Mouse (Mus musculus) heart, embryonic 16.5 days (tissue): ENCODE data around the gene Ktn1. TPM values are rescaled to one million over a fixed set of nuclear protein-coding genes. Genes with fewer than 3 reads are reported as not detected.

ENCODE experiments used
- ATAC-seq: fragments of 200-750 bp; cut with Nextera tagmentation; replicated peaks from 2 replicates; pipeline ENCODE4 v1.8.0; 2017; ENCODE audit warnings: moderate number of reproducible peaks; ENCODE audit not compliant: insufficient read depth, low FRiP score; ENCODE audit errors: extremely low read depth
- H3K27ac ChIP-seq: fragments of 300-500 bp; sonication (generic); 2 replicates; pipeline ENCODE4 v1.5.1; 2014; ENCODE audit warnings: mild to moderate bottlenecking, low read length, control low read depth, moderate library complexity
- H3K27me3 ChIP-seq: fragments of 300-500 bp; sonication (generic); 2 replicates; pipeline ENCODE4 v1.6.1; 2014; ENCODE audit warnings: low read length, mixed read lengths; ENCODE audit not compliant: control insufficient read depth, insufficient read depth
- H3K36me3 ChIP-seq: fragments of 300-500 bp; sonication (generic); 2 replicates; pipeline ENCODE4 v1.6.1; 2014; ENCODE audit not compliant: control insufficient read depth, insufficient read depth
- H3K4me1 ChIP-seq: fragments of 300-500 bp; sonication (generic); 2 replicates; pipeline ENCODE4 v1.6.1; 2014; ENCODE audit warnings: low read length, mixed read lengths; ENCODE audit not compliant: control insufficient read depth, insufficient read depth
- H3K4me2 ChIP-seq: fragments of 300-500 bp; sonication (generic); 2 replicates; pipeline ENCODE4 v1.6.1; 2014; ENCODE audit warnings: low read depth, mild to moderate bottlenecking, control low read depth, low read length
- H3K4me3 ChIP-seq: fragments of 300-500 bp; sonication (generic); 2 replicates; pipeline ENCODE4 v1.5.1; 2014; ENCODE audit warnings: mild to moderate bottlenecking, control low read depth, low read length
- H3K9ac ChIP-seq: fragments of 300-500 bp; sonication (generic); 2 replicates; pipeline ENCODE4 v1.6.1; 2014; ENCODE audit warnings: low read length, control low read depth
- H3K9me3 ChIP-seq: fragments of 300-500 bp; sonication (generic); replicated peaks from 2 replicates; pipeline ENCODE4 v1.6.1; 2016; ENCODE audit warnings: low read length; ENCODE audit not compliant: control insufficient read depth
- WGBS: fragments of 180-500 bp; shearing (Covaris S2); extraction: QIAGEN DNeasy Blood & Tissue Kit; methylation state at CpG from one replicate; pipeline ENCODE4 v1.1.7; 2014; 5-methylcytosine and 5-hydroxymethylcytosine counted together
- polyA plus RNA-seq: library from polyadenylated mRNA; unstranded; fragments of >200 nt; fragmentation: Nextera tagmentation; extraction: Ambion mirVana; gene quantifications from 2 replicates; pipeline ENCODE4 v1.2.1, GENCODE M21; 2015

Gene Ktn1
- polyA plus RNA-seq, 1 experiment from 2014 or later = 66.6 TPM

DNA sequence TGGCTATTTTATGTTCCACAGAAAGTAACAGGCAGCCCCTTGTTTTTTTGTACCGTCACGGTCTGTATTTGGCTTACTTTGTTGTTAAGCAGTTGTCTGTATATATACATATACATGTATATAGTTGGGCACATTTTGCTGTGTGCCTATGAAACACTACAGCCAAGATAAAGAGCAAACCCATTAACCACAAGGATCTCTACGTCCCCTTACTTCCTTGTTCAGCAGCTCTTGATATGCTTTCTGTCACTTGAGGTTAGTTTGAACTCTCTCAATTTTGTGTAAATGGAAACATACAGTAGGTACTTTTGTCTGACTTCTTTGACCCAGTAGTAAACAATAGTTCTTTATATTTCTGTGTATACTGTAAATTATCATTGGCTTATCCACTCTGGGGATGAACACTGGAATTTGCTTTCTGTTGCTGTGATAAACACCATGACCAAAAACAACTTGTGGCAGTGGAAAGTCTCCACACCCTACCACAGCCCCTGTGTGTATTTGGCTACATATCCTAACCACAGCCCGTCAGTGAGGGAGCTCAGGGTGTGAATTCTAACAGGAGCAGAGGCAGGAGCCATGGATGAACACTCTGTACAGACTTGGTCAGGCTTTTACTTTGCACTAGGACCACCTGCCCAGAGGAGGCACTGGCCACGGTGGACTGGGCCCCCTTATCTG, 92.2 kb downstream of the Ktn1 start:
- no peaks in the 10 kb centered on the region for H3K9me3 ChIP-seq
- no peaks in the 10 kb centered on the region for H3K27me3 ChIP-seq
- H3K4me1 ChIP-seq = no peaks in the 10 kb centered on the region
- no peak overlapping the region for H3K4me3 ChIP-seq
- H3K9ac ChIP-seq = no peak overlapping the region
- no peak overlapping the region for H3K4me2 ChIP-seq
- WGBS = 71% methylated on average over 5 of the region's 5 CpGs
- H3K27ac ChIP-seq = no peak overlapping the region
- H3K36me3 ChIP-seq = peaks cover 26% of the 10 kb centered on the region
- ATAC-seq = no peak

DNA sequence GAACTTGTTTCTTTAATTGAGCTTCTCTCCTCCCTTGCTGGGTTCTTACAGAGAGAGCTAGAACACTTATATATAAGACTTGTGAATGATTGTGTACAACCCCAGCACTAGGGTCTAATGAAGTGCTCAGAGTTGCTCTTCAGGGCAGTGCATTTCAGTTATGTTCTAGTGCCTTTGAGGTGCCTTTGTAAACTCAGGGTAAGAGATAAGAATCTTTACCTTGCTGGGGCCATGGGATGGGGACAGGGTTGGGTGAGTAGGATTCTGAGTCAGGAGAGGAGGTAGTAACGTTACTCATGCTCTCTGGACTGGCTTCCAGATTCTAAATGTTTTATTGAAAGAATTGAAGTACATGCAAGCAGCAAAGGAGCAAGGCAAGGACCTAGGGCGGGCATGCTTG, 92.8 kb downstream of the Ktn1 start:
- no peak overlapping the region for H3K4me3 ChIP-seq
- no peak overlapping the region for H3K27ac ChIP-seq
- no peaks in the 10 kb centered on the region for H3K4me1 ChIP-seq
- H3K27me3 ChIP-seq = no peaks in the 10 kb centered on the region
- peaks cover 21% of the 10 kb centered on the region for H3K36me3 ChIP-seq
- 89% methylated on average over 2 of the region's 2 CpGs for WGBS
- H3K9me3 ChIP-seq = no peaks in the 10 kb centered on the region
- no peak overlapping the region for H3K4me2 ChIP-seq
- no peak for ATAC-seq
- no peak overlapping the region for H3K9ac ChIP-seq

DNA sequence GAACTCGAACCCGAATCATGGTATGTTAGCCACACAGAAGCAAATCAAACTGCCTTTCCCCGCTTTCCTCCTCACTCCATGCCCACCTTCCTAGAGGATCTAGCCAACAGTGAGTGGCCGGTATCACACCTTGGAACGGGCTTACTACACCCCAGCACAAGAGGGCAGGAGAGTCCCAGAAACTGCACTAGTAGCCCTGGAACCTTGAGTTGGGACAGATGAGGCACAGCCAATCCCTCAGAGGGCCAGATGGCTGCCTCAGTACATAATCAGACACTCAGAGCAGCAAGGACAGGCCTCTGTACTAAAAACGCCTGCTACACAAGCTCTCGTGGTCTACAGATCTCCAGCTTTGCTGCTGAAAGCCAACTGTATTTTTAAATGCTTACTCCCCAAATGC, 94.4 kb downstream of the Ktn1 start:
- Histone ChIP-seq H3K4me3 (no peak overlapping the region), H3K27me3 (no peaks in the 10 kb centered on the region), H3K4me2 (no peak overlapping the region), H3K27ac (no peak overlapping the region), H3K36me3 (peaks cover 9% of the 10 kb centered on the region), H3K9ac (no peak overlapping the region), H3K9me3 (no peaks in the 10 kb centered on the region), H3K4me1 (peaks cover 8% of the 10 kb centered on the region)
- 90% methylated on average over 7 of the region's 7 CpGs for WGBS
- ATAC-seq = no peak

DNA sequence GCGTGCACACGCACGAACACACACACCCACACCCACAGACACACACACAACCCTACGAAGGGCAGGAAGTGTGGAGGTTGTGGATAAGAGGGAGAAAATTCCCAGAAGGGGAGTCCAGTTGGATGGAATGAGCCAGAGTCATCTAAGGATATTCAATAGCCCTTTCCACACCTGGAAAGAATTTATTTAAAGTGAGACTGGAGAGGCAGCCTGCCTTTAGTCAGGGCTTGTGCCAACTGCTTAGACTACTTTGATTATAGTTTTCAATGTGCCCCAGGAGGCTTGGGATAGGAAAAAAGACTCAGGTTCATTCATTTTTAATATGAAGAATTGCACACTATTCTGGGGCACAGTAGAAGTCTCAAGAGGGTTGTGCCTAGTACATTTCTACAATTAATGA, 96.8 kb downstream of the Ktn1 start:
- WGBS = 78% methylated on average over 4 of the region's 4 CpGs

DNA sequence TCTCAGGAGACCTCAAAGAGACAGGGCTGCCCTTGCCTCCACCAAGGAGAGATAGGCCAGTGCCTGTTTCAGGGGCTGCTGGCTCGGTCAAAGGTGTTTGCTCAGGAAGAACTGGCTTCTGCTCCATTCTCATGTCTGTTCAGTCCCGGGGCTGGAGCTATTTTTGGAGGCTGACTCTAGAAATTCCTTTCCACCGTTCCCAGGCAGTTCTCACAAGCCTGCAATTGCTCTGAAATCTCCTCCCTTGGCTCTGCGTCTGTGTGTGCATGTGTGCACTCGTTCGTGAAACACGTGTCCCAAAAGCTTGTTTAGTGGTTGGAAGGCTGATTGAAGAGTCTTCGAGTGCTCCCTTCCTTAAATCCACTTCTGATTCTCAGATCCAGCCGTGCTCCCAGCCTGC, 99.3 kb downstream of the Ktn1 start:
- H3K4me2 ChIP-seq = peak overlapping the region; percentile 39
- H3K9me3 ChIP-seq = no peaks in the 10 kb centered on the region
- 0 out of 2 replicates have a peak overlapping the region, but pooled peaks have one; percentile 1 for H3K4me3 ChIP-seq
- ATAC-seq = peak; percentile 88
- 14% methylated on average over 9 of the region's 9 CpGs for WGBS
- peaks cover 13% of the 10 kb centered on the region for H3K4me1 ChIP-seq
- H3K9ac ChIP-seq = peak overlapping the region; percentile 45
- H3K36me3 ChIP-seq = no peaks in the 10 kb centered on the region
- H3K27ac ChIP-seq = peak overlapping the region; percentile 82
- no peaks in the 10 kb centered on the region for H3K27me3 ChIP-seq

More for the DNA sequence above, 96.8 kb downstream of the Ktn1 start:
- no peak overlapping the region for H3K9ac ChIP-seq
- H3K27me3 ChIP-seq = no peaks in the 10 kb centered on the region
- H3K36me3 ChIP-seq = peaks cover under 1% of the 10 kb centered on the region
- H3K9me3 ChIP-seq = no peaks in the 10 kb centered on the region
- H3K4me3 ChIP-seq = no peak overlapping the region
- no peak overlapping the region for H3K27ac ChIP-seq
- no peak for ATAC-seq
- H3K4me2 ChIP-seq = no peak overlapping the region
- peaks cover 13% of the 10 kb centered on the region for H3K4me1 ChIP-seq

DNA sequence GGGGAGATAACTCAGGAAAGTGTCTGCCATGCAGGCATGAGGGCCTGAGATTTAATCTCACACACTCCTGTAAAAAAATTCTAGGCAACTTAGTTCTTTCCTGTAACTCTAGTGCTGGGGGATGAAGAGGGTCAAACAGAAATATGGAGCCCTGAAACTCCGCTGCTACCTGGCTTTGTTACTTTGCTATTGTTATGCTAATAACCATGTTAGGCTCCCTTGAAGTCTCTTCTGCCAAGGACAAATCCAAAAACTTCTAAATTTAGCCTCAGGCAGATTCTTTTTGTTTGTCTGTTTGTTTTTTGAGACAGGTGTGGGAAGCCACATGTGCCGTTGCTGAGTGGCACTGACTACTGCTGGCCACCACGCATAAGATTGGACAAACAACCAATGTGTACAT, 100.5 kb downstream of the Ktn1 start:
- no peak for ATAC-seq
- H3K36me3 ChIP-seq = no peaks in the 10 kb centered on the region

DNA sequence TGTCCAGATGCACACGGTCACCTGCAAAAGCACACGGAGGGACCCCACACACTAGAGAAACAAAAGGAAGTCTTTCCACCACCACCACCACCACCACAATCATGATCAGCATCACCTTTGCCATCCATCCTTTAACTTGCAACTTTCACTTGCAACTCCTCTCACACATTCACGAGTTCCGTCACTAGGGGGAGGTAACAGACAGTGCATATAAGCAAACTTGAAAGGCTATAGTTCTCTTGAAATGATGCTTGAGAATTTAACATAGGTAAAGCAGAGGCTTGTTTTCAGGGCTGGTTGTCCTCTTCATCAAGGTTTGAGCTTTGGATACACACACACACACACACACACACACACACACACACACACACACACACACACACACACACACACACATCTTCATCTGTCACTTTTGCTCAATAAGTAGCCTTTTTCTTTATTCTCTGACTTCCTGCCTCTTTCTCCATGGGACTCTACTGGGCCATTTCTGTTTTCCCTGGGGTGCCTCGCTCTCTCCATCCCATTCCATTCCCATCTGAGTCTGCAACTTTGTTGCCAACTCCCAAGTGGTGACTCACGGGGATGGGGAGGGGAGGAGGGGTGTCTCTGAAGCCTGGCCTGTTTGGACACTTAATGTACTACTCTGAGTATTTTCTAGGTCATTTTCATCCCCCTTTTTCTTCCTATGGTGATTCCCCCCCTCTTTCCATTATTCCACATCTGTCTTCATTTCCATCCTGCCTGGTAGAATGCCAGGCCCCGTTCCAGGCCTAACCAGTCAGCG, 103.4 kb downstream of the Ktn1 start:
- 47% methylated on average over 8 of the region's 8 CpGs for WGBS
- no peak for ATAC-seq
- no peaks in the 10 kb centered on the region for H3K27me3 ChIP-seq

More for the DNA sequence above, 100.5 kb downstream of the Ktn1 start:
- Histone ChIP-seq H3K9me3 (no peaks in the 10 kb centered on the region), H3K27me3 (no peaks in the 10 kb centered on the region), H3K9ac (no peak overlapping the region), H3K27ac (no peak overlapping the region), H3K4me3 (no peak overlapping the region), H3K4me2 (no peak overlapping the region), H3K4me1 (peaks cover 13% of the 10 kb centered on the region)
- 95% methylated on average over 3 of the region's 3 CpGs for WGBS

DNA sequence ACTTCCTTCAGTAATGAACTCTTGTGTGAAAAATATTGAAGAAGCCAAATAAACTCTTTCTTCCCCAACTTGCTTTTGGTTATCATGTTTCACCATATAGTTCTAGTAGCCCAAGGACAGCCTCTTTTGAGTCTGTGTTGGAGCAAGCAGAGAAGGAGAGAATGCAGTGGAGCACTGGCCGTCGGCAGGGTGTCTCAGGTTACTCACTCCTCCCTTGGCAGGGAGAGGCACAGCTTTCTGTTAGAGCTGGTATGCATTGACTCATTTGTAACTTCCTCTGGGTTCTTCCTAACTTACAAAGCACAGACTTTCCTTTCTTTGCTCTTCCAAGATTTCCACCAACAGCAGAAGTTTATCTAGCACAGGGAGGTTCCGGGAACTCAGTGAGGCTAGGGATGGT, 105.3 kb downstream of the Ktn1 start:
- no peak overlapping the region for H3K4me3 ChIP-seq
- no peak overlapping the region for H3K27ac ChIP-seq
- no peaks in the 10 kb centered on the region for H3K4me1 ChIP-seq
- no peaks in the 10 kb centered on the region for H3K36me3 ChIP-seq
- no peak overlapping the region for H3K4me2 ChIP-seq
- H3K9me3 ChIP-seq = no peaks in the 10 kb centered on the region
- WGBS = 35% methylated on average over 3 of the region's 3 CpGs
- no peaks in the 10 kb centered on the region for H3K27me3 ChIP-seq
- H3K9ac ChIP-seq = no peak overlapping the region
- ATAC-seq = no peak

More for the DNA sequence above, 103.4 kb downstream of the Ktn1 start:
- H3K4me1 ChIP-seq = peaks cover 12% of the 10 kb centered on the region
- H3K36me3 ChIP-seq = no peaks in the 10 kb centered on the region
- no peak overlapping the region for H3K4me2 ChIP-seq
- H3K27ac ChIP-seq = no peak overlapping the region
- H3K9ac ChIP-seq = no peak overlapping the region
- H3K9me3 ChIP-seq = no peaks in the 10 kb centered on the region
- no peak overlapping the region for H3K4me3 ChIP-seq

DNA sequence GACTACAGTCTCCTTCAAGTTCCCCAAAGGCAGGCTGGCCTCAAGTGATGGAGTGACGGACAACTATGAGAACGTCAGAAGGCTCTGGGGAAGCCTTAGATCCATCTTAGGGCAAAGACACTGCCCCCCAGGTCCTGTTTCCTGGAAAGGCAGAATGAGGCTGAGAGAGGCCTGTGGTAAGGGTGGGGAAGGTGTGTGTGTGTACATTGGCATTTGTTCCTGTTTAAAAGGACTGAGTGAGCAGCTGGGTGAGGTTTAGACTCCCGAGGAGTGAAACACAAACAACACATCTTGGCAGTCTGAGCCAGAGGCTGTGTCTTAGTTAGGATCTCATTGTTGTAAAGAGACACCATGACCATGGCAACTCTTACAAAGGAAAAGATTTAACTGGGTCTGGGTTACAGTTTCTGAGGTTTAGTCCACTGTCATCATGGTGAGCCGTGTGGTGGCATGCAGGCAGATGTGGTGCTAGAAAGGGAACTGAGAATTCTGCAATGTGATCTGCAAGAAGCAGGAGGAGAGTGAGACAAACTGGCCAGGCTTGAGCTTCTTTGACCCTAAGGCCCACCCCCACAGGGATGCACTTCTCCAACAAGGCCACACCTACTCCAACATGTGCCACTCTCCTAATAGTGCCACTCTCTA, 106.1 kb downstream of the Ktn1 start:
- H3K27me3 ChIP-seq = no peaks in the 10 kb centered on the region
- WGBS = 71% methylated on average over 4 of the region's 4 CpGs
- no peak for ATAC-seq
- H3K4me3 ChIP-seq = no peak overlapping the region
- no peak overlapping the region for H3K9ac ChIP-seq
- H3K36me3 ChIP-seq = no peaks in the 10 kb centered on the region
- H3K4me2 ChIP-seq = no peak overlapping the region
- H3K4me1 ChIP-seq = no peaks in the 10 kb centered on the region
- no peak overlapping the region for H3K27ac ChIP-seq
- no peaks in the 10 kb centered on the region for H3K9me3 ChIP-seq
